Mouse (Mus musculus) limb, embryonic 14.5 days (tissue): Measurements from ENCODE around the gene Tollip. TPM values are rescaled to one million over a fixed set of nuclear protein-coding genes. Genes with fewer than 3 reads are reported as not detected.

Experiments
- ATAC-seq: fragments of 200-750 bp; cut with Nextera tagmentation; 2 replicates; pipeline ENCODE4 v1.8.0; 2017; ENCODE audit warnings: low read depth, moderate number of reproducible peaks, moderate TSS enrichment; ENCODE audit not compliant: low FRiP score
- DNase-seq: peaks from one replicate; pipeline ENCODE4 v3.0.0-alpha.2; 2015; ENCODE audit warnings: low spot score
- H3K27ac ChIP-seq: fragments of 300-500 bp; sonication (generic); replicated peaks from 2 replicates; pipeline ENCODE4 v1.5.1; 2014; ENCODE audit warnings: low read depth, mild to moderate bottlenecking, low read length, moderate library complexity, mixed read lengths
- H3K27me3 ChIP-seq: fragments of 300-500 bp; sonication (generic); 2 replicates; pipeline ENCODE4 v1.6.1; 2014; ENCODE audit warnings: low read length, mixed read lengths; ENCODE audit not compliant: control insufficient read depth, insufficient read depth
- H3K36me3 ChIP-seq: fragments of 300-500 bp; sonication (generic); 2 replicates; pipeline ENCODE4 v1.6.1; 2014; ENCODE audit warnings: mild to moderate bottlenecking, low read length, moderate library complexity, mixed read lengths; ENCODE audit not compliant: control insufficient read depth, insufficient read depth
- H3K4me1 ChIP-seq: fragments of 300-500 bp; sonication (generic); 2 replicates; pipeline ENCODE4 v1.6.1; 2014; ENCODE audit warnings: antibody characterized with exemption, low read length, mixed read lengths; ENCODE audit not compliant: control insufficient read depth, insufficient read depth
- H3K4me2 ChIP-seq: fragments of 300-500 bp; sonication (generic); replicated peaks from 2 replicates; pipeline ENCODE4 v1.6.1; 2014; ENCODE audit warnings: low read depth, mild to moderate bottlenecking, low read length, moderate library complexity; ENCODE audit not compliant: severe bottlenecking
- H3K4me3 ChIP-seq: fragments of 300-500 bp; sonication (generic); replicated peaks from 2 replicates; pipeline ENCODE4 v1.5.1; 2014; ENCODE audit warnings: low read length
- H3K9ac ChIP-seq: fragments of 300-500 bp; sonication (generic); 2 replicates; pipeline ENCODE4 v1.6.1; 2014; ENCODE audit warnings: mild to moderate bottlenecking, low read depth, low read length, moderate library complexity; ENCODE audit not compliant: severe bottlenecking
- H3K9me3 ChIP-seq: fragments of 300-500 bp; sonication (generic); 2 replicates; pipeline ENCODE4 v1.6.1; 2016; ENCODE audit warnings: low read length; ENCODE audit not compliant: control insufficient read depth
- POLR2A ChIP-seq: fragments of 200-500 bp; IDR thresholded peaks from 2 replicates; pipeline ENCODE4 v1.8.0; 2012; ENCODE audit warnings: inconsistent platforms, mild to moderate bottlenecking, moderate library complexity, borderline replicate concordance; ENCODE audit not compliant: insufficient read depth, insufficient read length; ENCODE audit errors: extremely low read depth
- WGBS: fragments of 180-500 bp; shearing (Covaris S2); extraction: QIAGEN DNeasy Blood & Tissue Kit; methylation state at CpG from one replicate; pipeline ENCODE4 v1.1.7; 2014; 5-methylcytosine and 5-hydroxymethylcytosine counted together
- polyA plus RNA-seq, 2 experiments: library from polyadenylated mRNA; depleted of rRNA in 1 of 2; stranded (reverse) in 1 of 2; unstranded in 1 of 2; fragments of >200 nt; fragmentation: Nextera tagmentation in 1 of 2; extraction: Ambion mirVana in 1 of 2; gene quantifications; 2 replicates each; pipeline versions ENCODE4 v1.2.1 to v1.2.3; 2012 to 2014

Tollip gene
- polyA plus RNA-seq, 2 experiments: 41.3 to 46.0 TPM

GRCm38 (mm10) chr7:141952920-141953319, 34.6 kb upstream of the Tollip start:
- Histone ChIP-seq H3K9me3 (no peaks in the 10 kb centered on the region), H3K27me3 (peaks cover 42% of the 10 kb centered on the region), H3K36me3 (no peaks in the 10 kb centered on the region), H3K4me2 (no peak overlapping the region), H3K9ac (no peak overlapping the region), H3K27ac (no peak overlapping the region), H3K4me3 (no peak overlapping the region), H3K4me1 (no peaks in the 10 kb centered on the region; the same call in 1 of the 2 replicates)
- 70% methylated on average over 4 of the region's 4 CpGs for WGBS
- no peak for DNase-seq
- no peak for TF ChIP-seq POLR2A
- ATAC-seq: no peak

DNA sequence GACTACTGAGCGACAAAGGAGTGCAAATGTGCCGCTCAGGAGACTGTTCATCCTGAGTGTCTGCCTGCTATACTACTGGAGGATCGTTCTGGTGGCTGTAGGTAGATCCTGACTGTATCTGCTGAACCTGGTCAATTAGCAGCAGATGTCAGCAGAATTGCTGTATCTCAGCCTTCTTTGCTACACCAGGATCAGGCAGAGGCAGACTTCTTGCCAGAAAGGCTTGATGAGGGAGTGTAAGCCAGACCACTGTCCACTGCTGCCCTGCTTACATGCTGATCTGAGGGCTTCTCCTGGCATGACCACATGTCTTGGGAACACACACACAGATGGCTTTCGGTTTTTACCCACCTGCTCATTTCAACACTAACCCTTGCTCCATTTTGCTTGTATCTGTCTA, 33.5 kb upstream of the Tollip start:
- no peak for TF ChIP-seq POLR2A
- Histone ChIP-seq H3K36me3 (no peaks in the 10 kb centered on the region), H3K27ac (no peak overlapping the region), H3K9ac (no peak overlapping the region), H3K9me3 (no peaks in the 10 kb centered on the region), H3K4me1 (no peaks in the 10 kb centered on the region; the same call in 1 of the 2 replicates), H3K27me3 (peaks cover 53% of the 10 kb centered on the region), H3K4me3 (no peak overlapping the region), H3K4me2 (no peak overlapping the region)
- no peak for DNase-seq
- ATAC-seq: no peak
- WGBS: 87% methylated on average over 4 of the region's 4 CpGs

DNA sequence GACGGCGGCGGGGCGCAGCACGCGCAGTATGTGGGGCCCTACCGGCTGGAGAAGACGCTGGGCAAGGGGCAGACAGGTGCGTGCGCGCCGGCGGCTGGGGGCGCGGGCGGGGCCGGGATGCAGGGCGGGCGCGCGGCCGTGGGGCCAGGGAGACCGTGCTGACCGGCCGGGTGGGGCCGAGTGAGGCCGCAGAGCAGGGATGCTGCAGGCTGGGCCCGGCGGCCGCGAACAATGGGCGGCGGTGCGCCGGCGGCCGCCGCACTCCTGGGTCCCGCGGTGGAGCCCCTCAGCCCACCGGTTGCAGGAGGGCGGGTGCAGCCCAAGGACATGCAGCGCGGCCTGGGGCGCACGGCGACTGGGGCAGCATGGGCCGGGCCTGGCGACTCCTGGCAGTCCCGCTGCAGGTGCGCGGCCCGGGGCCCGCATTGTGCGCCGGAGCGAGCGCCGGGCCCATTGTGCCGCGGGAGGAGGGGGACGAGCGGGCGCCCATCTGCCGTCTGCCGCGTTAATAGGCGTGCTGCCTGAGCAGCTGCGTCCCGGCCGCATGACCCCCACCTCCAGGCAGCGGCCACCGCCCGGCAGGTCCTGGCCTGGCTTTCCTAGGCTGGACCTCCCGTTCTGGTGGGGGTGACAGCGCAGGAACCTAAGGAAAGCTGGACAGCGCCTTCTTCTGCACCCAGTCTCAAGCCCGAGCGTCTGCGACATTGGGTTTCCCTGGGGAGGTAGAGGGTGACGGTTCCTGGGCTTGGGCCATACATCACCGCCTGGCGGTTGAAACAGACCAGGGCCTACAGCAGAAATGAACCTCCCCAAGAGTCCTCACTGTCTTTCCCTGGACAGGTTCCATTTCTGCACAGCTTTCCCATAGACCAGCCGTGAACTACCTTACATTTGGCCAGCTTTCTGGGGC, 32.1 kb upstream of the Tollip start:
- H3K36me3 ChIP-seq: no peaks in the 10 kb centered on the region
- 1% methylated on average over 40 of the region's 84 CpGs for WGBS
- H3K27ac ChIP-seq: no peak overlapping the region
- H3K27me3 ChIP-seq: peaks cover 58% of the 10 kb centered on the region
- no peaks in the 10 kb centered on the region for H3K9me3 ChIP-seq
- no peak for TF ChIP-seq POLR2A
- ATAC-seq (peak; percentile 28), DNase-seq (no peak)
- H3K4me3 ChIP-seq: peak overlapping the region; percentile 43
- H3K4me2 ChIP-seq: peak overlapping the region; percentile 87
- H3K4me1 ChIP-seq: no peaks in the 10 kb centered on the region; the same call in 1 of the 2 replicates
- peak overlapping the region; percentile 38; the same call in 1 of the 2 replicates for H3K9ac ChIP-seq

- ATAC-seq: no peak
Observed at GRCm38 (mm10) chr7:141949799-141950103, 31.4 kb upstream of the Tollip start.

GRCm38 (mm10) chr7:141948906-141949798, 30.8 kb upstream of the Tollip start, which contains the start of gene Brsk2:
Gene Brsk2, plus strand, starts transcription at chr7:141949751.
- Histone ChIP-seq H3K36me3 (no peaks in the 10 kb centered on the region), H3K27ac (no peak within 1 kb of the TSS), H3K4me3 (peak within 1 kb of the TSS; percentile 43), H3K4me2 (peak within 1 kb of the TSS; percentile 87), H3K9me3 (no peaks in the 10 kb centered on the region), H3K9ac (peak within 1 kb of the TSS; percentile 38), H3K4me1 (no peaks in the 10 kb centered on the region; the same call in 1 of the 2 replicates), H3K27me3 (peaks cover 58% of the 10 kb centered on the region)
- peak; percentile 92 for DNase-seq
- peak; percentile 98 for ATAC-seq
- WGBS: 3% methylated on average over 48 of the region's 55 CpGs
- no peak for TF ChIP-seq POLR2A

More at GRCm38 (mm10) chr7:141949799-141950103, 31.4 kb upstream of the Tollip start:
- Histone ChIP-seq H3K36me3 (no peaks in the 10 kb centered on the region), H3K27me3 (peaks cover 58% of the 10 kb centered on the region), H3K27ac (no peak overlapping the region), H3K9me3 (no peaks in the 10 kb centered on the region), H3K4me1 (no peaks in the 10 kb centered on the region; the same call in 1 of the 2 replicates), H3K9ac (peak overlapping the region; percentile 38; the same call in 1 of the 2 replicates), H3K4me2 (peak overlapping the region; percentile 87), H3K4me3 (peak overlapping the region; percentile 43)
- no peak for TF ChIP-seq POLR2A
- 0% methylated on average over 13 of the region's 54 CpGs for WGBS
- no peak for DNase-seq
